Mouse (Mus musculus) gastrocnemius, postnatal 25 days (tissue): ENCODE results near the gene Aida. TPM values are rescaled to one million over a fixed set of nuclear protein-coding genes. Genes with fewer than 3 reads are reported as not detected.
"Not testable (repeated sequence)": the region's sequence is repeated elsewhere in the genome, so short reads cannot be mapped to it uniquely, and the experiment has no call there.

Source experiments
- DNase-seq: peaks from one replicate; pipeline ENCODE4 v3.0.0; 2022
- total RNA-seq, 2 experiments: library from RNA; stranded (reverse); gene quantifications; 1 replicate in 1 of 2; 2 replicates in 1 of 2; pipeline ENCODE4 v1.2.3; 2021

Gene Aida
- total RNA-seq, 2 experiments from 2014 or later, result 19.4 TPM

DNA sequence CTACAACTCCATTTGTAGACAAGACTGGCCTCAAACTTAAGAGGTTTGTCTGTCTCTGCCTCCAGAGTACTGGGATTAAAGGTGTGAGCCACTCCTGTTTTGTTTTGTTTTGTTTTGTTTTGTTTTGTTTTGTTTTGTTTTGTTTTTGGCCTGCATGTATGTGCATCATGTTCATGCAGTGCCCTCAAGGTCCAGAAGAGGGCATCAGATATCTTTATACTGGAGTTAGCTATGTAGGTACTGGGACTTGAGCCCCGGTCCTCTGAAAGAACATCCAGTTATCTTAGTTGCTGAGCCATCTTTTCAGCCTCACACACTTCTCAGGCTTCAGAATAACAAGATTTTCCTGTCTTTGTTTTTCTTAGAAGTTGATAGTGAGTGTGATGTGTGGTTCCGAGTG lies 19.4 kb downstream of the Aida start:
- no peak for DNase-seq

DNA sequence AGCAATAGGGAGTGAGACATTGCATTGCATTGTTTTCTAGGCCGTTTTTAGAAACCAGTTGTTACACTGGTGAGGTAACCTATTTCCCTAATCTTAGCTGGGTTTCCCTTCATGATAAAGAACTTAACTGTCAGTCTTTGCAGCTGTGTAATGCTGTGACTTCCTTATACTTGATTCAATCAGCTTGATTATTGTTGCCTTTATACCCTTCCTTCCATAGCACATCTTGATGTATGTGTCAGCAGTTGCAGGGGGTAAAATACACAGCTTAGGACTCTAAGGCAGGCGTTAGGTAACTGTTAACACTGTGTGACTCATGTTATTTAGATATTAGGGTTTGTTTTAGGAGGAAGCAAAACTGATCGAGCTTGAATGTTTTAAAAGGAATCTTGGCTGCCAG lies 24.3 kb downstream of the Aida start:
- no peak for DNase-seq

DNA sequence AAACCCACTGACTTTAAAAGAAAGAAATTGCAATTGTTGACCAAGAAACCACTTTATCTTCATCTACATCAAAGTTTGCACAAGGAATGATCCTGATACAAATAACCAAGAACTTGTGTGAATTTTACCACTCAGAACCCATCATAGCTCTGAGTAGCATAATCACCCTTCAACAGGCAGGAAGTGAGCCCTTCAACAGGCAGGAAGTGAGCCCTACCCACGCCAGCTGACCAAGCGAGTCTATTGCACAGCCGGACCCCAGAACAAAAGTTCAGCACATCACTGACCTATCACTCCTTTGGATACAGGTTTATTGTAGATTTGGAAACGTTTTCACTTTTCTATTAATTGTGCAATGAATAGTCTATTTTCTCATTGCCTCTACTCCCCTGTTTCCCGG lies 26.1 kb downstream of the Aida start:
- not testable (repeated sequence) for DNase-seq

GRCm38 (mm10) chr1:183323923-183324322 lies 27.5 kb downstream of the Aida start:
- no peak for DNase-seq

DNA sequence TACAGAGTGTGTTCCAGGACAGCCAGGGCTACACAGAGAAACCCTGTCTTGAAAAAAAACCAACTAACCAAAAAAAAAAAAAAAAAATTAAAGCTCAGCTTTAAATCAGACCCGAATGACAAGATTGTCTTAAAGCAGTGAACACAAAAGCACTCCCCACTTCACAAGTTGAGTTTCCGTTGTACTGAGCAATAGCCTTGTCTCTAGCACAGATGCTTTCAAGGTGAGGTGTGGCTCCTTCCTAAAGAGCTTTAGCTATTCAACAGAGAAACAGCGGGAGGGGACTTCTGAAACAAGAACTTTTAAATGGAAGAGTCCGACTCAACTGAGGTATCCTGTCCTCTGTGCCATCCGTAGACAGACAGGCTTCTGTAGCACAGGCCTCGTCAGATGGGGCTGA lies 28.0 kb downstream of the Aida start:
- no peak for DNase-seq

DNA sequence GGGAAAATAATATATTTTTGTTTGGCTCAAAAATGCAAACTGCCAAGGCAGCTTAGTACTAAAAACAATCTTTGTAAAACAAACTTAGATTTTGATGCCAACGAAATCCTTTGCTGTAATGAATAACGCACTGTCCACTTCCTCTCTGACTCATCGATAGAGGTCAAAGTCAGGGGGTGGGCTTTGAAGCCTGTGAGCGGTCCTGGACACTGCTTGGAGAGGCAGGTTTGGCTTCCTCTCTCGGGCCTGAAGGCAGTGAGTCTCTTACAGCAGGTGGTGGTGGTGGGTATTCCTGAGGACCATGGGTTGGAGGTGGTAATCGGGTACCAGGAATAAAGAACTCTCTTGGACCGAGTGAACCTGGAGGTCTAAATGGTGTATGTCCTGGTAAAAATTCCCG lies 30.8 kb downstream of the Aida start:
- no peak for DNase-seq

- DNase-seq, result not testable (repeated sequence)
Measured at GRCm38 (mm10) chr1:183342902-183343301, 46.5 kb downstream of the Aida start.

DNA sequence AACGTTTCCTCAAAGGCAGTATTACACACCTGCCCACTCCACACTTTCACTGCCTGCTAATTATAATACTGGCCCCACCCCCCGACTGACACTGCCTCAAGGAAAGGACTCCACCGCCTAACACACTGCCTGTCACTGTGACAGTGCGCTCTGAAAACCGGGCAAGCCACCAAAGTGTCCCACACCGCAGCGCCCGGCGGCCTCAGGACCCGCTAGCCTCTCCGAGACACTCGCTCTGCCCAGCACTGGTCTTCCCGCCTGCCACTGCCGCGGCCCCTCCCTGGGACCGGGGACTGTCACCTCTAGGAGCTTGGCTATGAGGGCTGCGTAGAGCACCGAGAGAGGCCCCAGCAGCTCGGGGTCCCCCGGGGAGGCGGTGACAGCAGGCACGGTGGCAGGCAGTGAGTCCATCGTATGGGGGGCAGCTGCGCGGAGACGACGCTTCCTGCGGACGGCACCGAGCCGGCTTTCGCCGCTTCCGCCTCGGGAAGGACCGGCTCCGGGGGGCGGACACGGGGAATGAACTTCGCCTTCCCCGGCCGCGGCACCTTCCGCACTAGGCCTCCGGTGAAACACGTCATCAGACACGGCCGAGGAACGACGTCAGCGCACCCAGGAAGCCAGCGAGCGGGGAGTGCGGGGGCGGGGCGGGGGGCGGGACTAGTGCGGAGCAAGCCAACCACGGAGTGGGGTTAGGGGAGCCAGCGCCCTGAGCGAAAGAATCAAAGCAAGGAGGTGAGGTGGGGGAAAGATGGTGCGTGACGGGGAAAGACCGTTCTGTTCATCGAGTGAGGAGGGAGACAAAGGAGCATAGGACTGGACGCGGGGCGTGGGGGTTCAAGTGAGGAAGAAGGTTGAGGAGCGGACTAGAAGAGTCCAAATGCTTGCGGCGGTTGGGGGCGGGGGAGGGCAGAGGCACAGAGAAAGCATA lies 48.8 kb downstream of the Aida start:
- DNase-seq, result peak; percentile 82

DNA sequence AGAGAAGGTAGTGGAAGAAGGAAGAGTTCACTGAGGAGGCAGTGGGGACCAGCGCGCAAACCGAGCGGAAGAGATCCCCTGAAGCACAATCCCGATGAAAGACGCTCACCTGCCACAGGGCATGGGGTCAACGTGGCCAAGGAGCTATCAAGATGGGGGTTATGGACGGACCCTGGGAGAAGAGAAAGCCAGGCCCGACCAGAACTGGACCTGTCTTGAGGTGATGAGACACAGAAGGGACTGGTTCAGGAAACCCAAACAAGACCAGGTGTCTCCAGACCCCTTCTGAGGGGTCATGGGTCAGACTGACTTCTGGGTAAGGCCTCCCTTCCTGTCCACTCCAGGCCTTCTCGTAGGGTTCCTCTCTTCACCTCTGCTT lies 49.4 kb downstream of the Aida start:
- no peak for DNase-seq

DNA sequence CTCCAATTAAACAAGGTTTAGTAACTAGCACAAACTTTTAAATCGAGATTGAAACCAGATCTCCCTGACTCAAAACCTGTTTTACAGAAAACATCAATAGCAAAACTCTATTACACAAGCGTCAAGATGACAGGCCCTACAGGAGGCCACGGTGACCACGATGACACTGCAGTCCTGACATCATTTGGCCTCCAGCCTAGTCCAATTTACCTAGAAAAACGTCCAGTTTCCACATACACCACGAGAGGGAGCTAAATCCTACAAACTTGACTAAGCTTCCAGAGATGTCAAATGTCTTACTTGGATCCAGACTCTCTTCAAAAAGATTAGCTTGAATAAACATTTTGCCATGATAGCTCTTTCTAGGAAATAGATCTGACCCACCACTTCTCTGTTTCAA lies 53.5 kb downstream of the Aida start:
- peak; percentile 26 for DNase-seq

DNA sequence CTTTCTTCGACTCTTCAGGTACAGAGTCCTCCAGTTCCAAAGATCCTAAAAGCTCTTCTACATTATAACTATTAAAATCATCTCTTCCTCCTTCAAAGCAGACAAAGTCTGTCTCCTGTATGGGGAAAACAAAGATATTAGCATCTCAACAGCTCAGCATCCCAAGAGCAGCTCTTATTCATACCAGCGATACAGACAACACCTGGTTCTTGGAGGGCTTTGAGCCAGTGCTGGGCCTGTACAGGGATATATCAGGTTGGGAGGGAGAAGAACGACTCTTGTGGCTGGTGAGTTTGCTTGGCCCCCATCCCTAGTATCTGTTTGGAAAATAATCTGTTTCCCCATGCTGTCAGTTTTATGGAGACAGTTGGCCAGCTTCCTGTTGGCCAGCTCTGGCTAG lies 62.5 kb downstream of the Aida start:
- no peak for DNase-seq

- DNase-seq, result no peak
Measured at GRCm38 (mm10) chr1:183362301-183362700, 65.9 kb downstream of the Aida start.

DNA sequence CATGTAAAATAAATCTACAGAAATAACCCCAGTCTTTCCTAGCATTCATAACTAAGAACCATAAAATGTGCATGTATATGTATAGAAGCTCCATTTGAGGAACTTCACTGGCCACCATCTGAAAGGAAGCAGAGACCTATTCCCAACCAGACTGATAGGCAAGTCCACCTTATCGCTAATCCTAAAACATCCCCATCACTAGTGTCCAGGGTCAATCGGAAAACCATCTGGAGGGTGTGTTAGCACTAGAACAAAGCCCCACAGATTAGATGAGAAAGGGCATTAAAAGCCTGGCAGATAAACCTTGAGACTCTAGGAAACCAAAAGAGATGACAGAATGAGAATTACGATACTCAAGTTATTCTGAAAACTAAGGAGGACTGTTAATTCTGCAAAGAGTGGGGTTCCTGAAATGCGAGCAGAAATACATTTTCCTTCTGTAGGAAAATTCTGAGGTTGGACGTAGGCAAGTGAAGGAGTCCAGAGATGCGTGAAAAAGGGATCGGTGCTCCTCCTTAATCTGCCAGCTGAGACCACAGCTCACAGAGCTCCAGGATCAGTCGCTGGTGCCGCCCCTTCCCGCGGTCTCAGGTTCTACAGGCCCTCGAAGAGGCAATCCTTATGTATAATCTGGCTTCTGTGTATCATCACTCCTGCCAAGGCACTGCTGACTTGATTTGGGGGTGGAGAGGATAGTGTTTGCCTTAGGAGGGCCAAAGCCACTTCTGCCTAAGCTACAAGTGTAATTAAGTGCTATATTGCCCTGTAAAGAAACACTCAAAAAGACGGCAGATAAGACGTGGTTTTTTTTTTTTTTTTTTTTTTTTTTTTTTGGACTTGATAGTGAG lies 66.6 kb downstream of the Aida start:
- no peak for DNase-seq

DNA sequence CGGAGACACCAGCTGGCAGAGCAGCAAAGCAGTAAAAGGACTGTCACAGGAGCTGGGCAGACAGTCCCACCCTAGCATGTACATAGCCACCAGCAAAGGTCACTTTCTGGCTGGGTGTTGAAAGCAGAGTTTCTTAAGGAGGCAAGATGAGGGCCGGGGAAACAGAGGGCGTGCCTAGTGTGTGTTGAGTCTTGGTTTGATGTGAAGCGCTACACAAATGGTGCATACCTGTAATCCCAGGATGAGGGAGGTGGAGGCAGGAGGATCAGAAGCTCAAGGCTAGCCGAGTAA lies 67.1 kb downstream of the Aida start:
- DNase-seq, result no peak

DNA sequence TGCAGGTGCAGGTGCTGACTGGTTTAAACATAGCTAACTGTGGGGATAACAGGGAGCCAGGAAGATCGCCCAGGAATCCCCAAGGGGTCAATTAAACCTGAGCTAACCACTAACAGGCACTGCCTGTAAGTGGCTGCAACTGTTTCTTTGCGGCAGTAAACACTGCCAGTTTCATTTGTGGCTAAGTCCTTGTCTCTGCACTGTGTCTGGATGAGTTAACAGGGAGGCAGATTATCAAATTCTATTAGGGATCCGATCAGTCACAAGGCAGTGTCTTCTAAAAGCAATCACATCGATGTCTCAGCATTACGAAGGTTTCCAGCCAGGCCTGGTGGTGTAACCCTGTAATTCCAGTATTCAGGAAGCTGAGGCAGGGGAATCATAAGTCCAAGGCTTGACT lies 70.0 kb downstream of the Aida start:
- no peak for DNase-seq

- DNase-seq, result no peak
Measured at GRCm38 (mm10) chr1:183368601-183369400, 72.4 kb downstream of the Aida start.

GRCm38 (mm10) chr1:183369427-183370014 lies 73.1 kb downstream of the Aida start, which contains the start of gene Mia3:
Gene Mia3, minus strand, starts transcription at chr1:183369553.
- peak; percentile 96 for DNase-seq

DNA sequence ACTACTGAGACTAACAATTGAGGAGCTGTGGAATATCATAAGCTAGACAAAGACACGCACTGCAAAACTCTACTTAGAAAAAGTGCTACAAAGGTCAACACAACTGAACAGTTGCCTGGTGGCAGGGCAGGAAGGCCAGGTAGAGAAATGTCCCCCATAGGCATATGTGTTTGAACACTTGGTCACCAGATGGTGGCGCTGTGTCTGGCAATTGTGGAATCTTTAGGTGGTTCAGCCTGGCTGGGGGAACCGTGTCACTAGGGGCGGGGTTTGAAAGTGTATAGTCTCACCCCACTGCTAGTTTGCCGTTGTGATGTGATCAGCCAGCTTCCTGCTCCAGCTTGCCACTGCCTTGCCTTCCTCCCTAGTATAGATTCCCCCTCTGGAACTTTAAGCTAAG lies 78.3 kb downstream of the Aida start:
- DNase-seq, result no peak
